Mouse (Mus musculus): ENCODE data around the gene Nkd1. TPM values are rescaled to one million over a fixed set of nuclear protein-coding genes. Genes with fewer than 3 reads are reported as not detected.

The Nkd1 gene
- polyA plus RNA-seq, 1 experiment from 2014 or later = 15.1 TPM

Other genes starting within 250 kb of the Nkd1 start
- 3.2 TPM in 2 replicates for gene Adcy7, start 249.0 kb upstream of the Nkd1 start, polyA plus RNA-seq (2014; fragmentation: Nextera tagmentation; extraction: Ambion mirVana)
- 84.0 and 89.3 TPM in 2 replicates for gene Brd7, start 159.2 kb upstream of the Nkd1 start, polyA plus RNA-seq (2014; fragmentation: Nextera tagmentation; extraction: Ambion mirVana)
- 1.7 and 2.0 TPM in 2 replicates for gene Snx20, start 114.8 kb downstream of the Nkd1 start, polyA plus RNA-seq (2014; fragmentation: Nextera tagmentation; extraction: Ambion mirVana)
- not detected in 2 replicates for gene Nod2, start 126.0 kb downstream of the Nkd1 start, polyA plus RNA-seq (2014; fragmentation: Nextera tagmentation; extraction: Ambion mirVana)
- 13.7 and 13.9 TPM in 2 replicates for gene Cyld, start 175.7 kb downstream of the Nkd1 start, polyA plus RNA-seq (2014; fragmentation: Nextera tagmentation; extraction: Ambion mirVana)

Data from heart, embryonic 14.5 days (tissue).